Mouse (Mus musculus) intestine, embryonic 14.5 days (tissue): Measurements from ENCODE around the gene Zfp704. TPM values are rescaled to one million over a fixed set of nuclear protein-coding genes. Genes with fewer than 3 reads are reported as not detected.

Experiments used
- ATAC-seq: fragments of 200-750 bp; cut with Nextera tagmentation; replicated peaks from 2 replicates; pipeline ENCODE4 v1.8.0; 2017; ENCODE audit warnings: low read depth, moderate number of reproducible peaks, moderate TSS enrichment, moderate library complexity; ENCODE audit not compliant: low FRiP score, low TSS enrichment
- DNase-seq: peaks from one replicate; pipeline ENCODE4 v3.0.0-alpha.2; 2018; ENCODE audit warnings: low spot score
- H3K27ac ChIP-seq: fragments of 300-500 bp; sonication (generic); 2 replicates; pipeline ENCODE4 v1.5.1; 2014; ENCODE audit warnings: low read depth, mild to moderate bottlenecking, control low read depth
- H3K27me3 ChIP-seq: fragments of 300-500 bp; sonication (generic); replicated peaks from 2 replicates; pipeline ENCODE4 v1.6.1; 2014; ENCODE audit warnings: low read length, control low read depth; ENCODE audit not compliant: control insufficient read depth, insufficient read depth
- H3K36me3 ChIP-seq: fragments of 300-500 bp; sonication (generic); 2 replicates; pipeline ENCODE4 v1.6.1; 2014; ENCODE audit warnings: low read length, control low read depth; ENCODE audit not compliant: control insufficient read depth, insufficient read depth
- H3K4me1 ChIP-seq: fragments of 300-500 bp; sonication (generic); replicated peaks from 2 replicates; pipeline ENCODE4 v1.6.1; 2014; ENCODE audit warnings: low read length, control low read depth, mixed read lengths; ENCODE audit not compliant: control insufficient read depth, insufficient read depth
- H3K4me2 ChIP-seq: fragments of 300-500 bp; sonication (generic); 2 replicates; pipeline ENCODE4 v1.6.1; 2014; ENCODE audit warnings: low read length
- H3K4me3 ChIP-seq: fragments of 300-500 bp; sonication (generic); 2 replicates; pipeline ENCODE4 v1.5.1; 2014; ENCODE audit warnings: low read depth, low read length, control low read depth, mixed read lengths
- H3K9ac ChIP-seq: fragments of 300-500 bp; sonication (generic); 2 replicates; pipeline ENCODE4 v1.6.1; 2014; ENCODE audit warnings: mild to moderate bottlenecking, low read length
- H3K9me3 ChIP-seq: fragments of 300-500 bp; sonication (generic); 2 replicates; pipeline ENCODE4 v1.6.1; 2016; ENCODE audit warnings: low read length, control low read depth; ENCODE audit not compliant: control insufficient read depth
- WGBS: fragments of 180-500 bp; shearing (Covaris S2); extraction: QIAGEN DNeasy Blood & Tissue Kit; methylation state at CpG from one replicate; pipeline ENCODE4 v1.1.7; 2014; 5-methylcytosine and 5-hydroxymethylcytosine counted together
- polyA plus RNA-seq: library from polyadenylated mRNA; unstranded; fragments of >200 nt; fragmentation: Nextera tagmentation; extraction: Ambion mirVana; gene quantifications from 2 replicates; pipeline ENCODE4 v1.2.1, GENCODE M21; 2014

Gene Zfp704
- polyA plus RNA-seq, 1 experiment from 2014 or later = 9.5 TPM

DNA sequence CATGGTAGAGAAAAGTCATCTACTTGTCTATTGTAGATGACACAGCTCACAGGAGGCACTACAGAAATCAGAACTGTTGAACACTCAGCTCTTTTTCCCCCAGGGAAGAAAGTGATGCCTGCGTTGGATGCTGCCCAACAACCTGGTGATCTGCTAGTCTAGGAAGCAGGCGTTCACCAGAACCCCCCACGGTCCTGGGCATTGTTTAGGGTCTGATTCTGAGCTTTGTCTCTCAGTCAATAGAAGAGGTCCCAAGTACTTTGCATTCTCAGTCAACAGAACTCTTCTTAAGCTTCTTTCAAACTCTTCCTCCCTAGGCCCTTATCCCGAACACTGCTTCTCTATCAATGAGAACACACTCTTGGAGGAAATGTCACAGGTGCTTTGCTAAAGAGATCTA is 122.2 kb downstream of the Zfp704 start:
- H3K4me3 ChIP-seq = no peak overlapping the region
- H3K36me3 ChIP-seq = no peaks in the 10 kb centered on the region
- no peak overlapping the region for H3K9ac ChIP-seq
- no peaks in the 10 kb centered on the region for H3K4me1 ChIP-seq
- H3K9me3 ChIP-seq = no peaks in the 10 kb centered on the region
- ATAC-seq (no peak), DNase-seq (no peak)
- H3K4me2 ChIP-seq = no peak overlapping the region
- no peak overlapping the region for H3K27ac ChIP-seq
- H3K27me3 ChIP-seq = no peaks in the 10 kb centered on the region
- WGBS = 89% methylated on average over 4 of the region's 4 CpGs

DNA sequence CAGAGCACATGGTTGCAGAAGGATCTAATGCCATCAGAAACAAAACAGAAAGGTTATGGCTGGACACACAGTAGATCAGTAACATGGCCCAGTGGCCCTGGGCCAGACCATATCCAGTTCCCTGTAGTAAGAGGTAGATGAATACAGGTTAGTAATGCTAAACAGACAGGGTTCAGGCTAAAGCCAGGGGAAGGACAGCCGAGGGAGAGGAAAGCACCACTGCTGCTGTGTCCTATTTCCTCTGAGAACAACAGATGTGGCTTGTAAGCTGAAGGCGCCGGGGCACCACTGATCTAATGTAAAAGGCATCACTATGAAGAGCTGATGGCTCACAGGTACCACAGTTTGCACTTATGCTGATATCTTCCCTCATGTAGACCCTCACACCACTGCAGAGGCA is 124.4 kb downstream of the Zfp704 start:
- no peak for DNase-seq
- H3K4me3 ChIP-seq = no peak overlapping the region
- H3K36me3 ChIP-seq = no peaks in the 10 kb centered on the region
- no peak overlapping the region for H3K4me2 ChIP-seq
- no peak overlapping the region for H3K27ac ChIP-seq
- no peaks in the 10 kb centered on the region for H3K9me3 ChIP-seq
- 85% methylated on average over 3 of the region's 3 CpGs for WGBS
- H3K4me1 ChIP-seq = no peaks in the 10 kb centered on the region
- ATAC-seq = no peak
- H3K27me3 ChIP-seq = no peaks in the 10 kb centered on the region
- no peak overlapping the region for H3K9ac ChIP-seq

DNA sequence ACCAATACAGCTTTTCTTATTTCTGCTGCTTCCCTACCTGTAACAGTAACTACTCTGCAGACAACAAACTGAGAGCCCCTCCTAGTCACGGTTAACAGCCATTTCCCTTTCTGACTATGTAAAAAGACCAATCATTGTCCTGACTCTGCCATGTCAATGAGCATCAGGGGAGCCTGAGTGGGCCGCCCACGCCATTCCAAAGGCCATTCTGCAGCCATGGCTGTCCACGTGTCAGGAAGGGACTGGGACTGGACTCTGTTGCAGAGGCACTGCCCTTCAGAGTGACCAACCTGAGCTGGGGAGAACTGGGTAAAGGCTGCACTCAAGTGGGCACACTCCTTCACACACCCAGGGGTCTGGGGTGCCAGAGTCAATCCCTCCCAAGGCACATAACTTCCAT is 127.9 kb downstream of the Zfp704 start:
- WGBS = 89% methylated on average over 4 of the region's 4 CpGs
- DNase-seq = no peak
- H3K27ac ChIP-seq = no peak overlapping the region
- no peaks in the 10 kb centered on the region for H3K9me3 ChIP-seq
- no peaks in the 10 kb centered on the region for H3K36me3 ChIP-seq
- ATAC-seq = no peak
- H3K4me2 ChIP-seq = no peak overlapping the region
- H3K4me3 ChIP-seq = no peak overlapping the region
- no peak overlapping the region for H3K9ac ChIP-seq
- H3K4me1 ChIP-seq = no peaks in the 10 kb centered on the region
- no peaks in the 10 kb centered on the region for H3K27me3 ChIP-seq

GRCm38 (mm10) chr3:9481358-9481757 is 128.5 kb downstream of the Zfp704 start:
- Histone ChIP-seq H3K4me2 (no peak overlapping the region), H3K36me3 (no peaks in the 10 kb centered on the region), H3K9ac (no peak overlapping the region), H3K9me3 (no peaks in the 10 kb centered on the region), H3K4me3 (no peak overlapping the region), H3K27ac (no peak overlapping the region), H3K4me1 (no peaks in the 10 kb centered on the region), H3K27me3 (no peaks in the 10 kb centered on the region)
- ATAC-seq (no peak), DNase-seq (no peak)
- 81% methylated on average over 6 of the region's 6 CpGs for WGBS

DNA sequence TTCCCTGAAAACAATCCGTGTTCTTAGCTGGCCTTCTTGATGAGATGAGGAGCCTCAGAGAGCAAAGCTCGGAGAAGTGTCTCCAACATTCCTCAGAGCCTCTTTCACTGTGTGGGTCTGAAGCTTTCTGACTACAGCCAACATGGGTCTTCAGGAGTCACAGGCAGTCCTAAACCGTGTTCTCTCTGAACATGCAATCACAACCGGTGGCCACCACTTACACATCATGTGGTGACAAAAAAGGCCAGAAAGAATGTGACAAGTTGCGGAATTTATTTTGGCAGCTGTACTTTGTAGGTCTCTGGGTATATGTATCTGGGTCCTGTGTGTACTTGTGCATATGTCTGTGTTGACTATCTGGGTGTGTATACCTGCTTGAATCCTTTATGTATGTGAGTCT is 128.9 kb downstream of the Zfp704 start:
- WGBS = 90% methylated on average over 5 of the region's 5 CpGs
- ATAC-seq (no peak), DNase-seq (no peak)
- Histone ChIP-seq H3K4me1 (no peaks in the 10 kb centered on the region), H3K9ac (no peak overlapping the region), H3K27ac (no peak overlapping the region), H3K27me3 (no peaks in the 10 kb centered on the region), H3K9me3 (no peaks in the 10 kb centered on the region), H3K36me3 (no peaks in the 10 kb centered on the region), H3K4me2 (no peak overlapping the region), H3K4me3 (no peak overlapping the region)

GRCm38 (mm10) chr3:9477386-9477785 is 132.5 kb downstream of the Zfp704 start:
- DNase-seq = no peak
- no peak overlapping the region for H3K9ac ChIP-seq
- no peaks in the 10 kb centered on the region for H3K4me1 ChIP-seq
- no peaks in the 10 kb centered on the region for H3K9me3 ChIP-seq
- ATAC-seq = no peak
- H3K4me2 ChIP-seq = no peak overlapping the region
- H3K27me3 ChIP-seq = no peaks in the 10 kb centered on the region
- 73% methylated on average over 2 of the region's 2 CpGs for WGBS
- H3K4me3 ChIP-seq = no peak overlapping the region
- no peak overlapping the region for H3K27ac ChIP-seq
- no peaks in the 10 kb centered on the region; the same call in 1 of the 2 replicates for H3K36me3 ChIP-seq

- Histone ChIP-seq H3K9ac (no peak overlapping the region), H3K4me3 (no peak overlapping the region), H3K4me2 (no peak overlapping the region), H3K27ac (no peak overlapping the region), H3K36me3 (no peaks in the 10 kb centered on the region; the same call in 1 of the 2 replicates), H3K9me3 (no peaks in the 10 kb centered on the region), H3K4me1 (no peaks in the 10 kb centered on the region), H3K27me3 (no peaks in the 10 kb centered on the region)
- 93% methylated on average over 3 of the region's 3 CpGs for WGBS
- ATAC-seq (no peak), DNase-seq (no peak)
Observed at GRCm38 (mm10) chr3:9476336-9476735, 133.5 kb downstream of the Zfp704 start.

DNA sequence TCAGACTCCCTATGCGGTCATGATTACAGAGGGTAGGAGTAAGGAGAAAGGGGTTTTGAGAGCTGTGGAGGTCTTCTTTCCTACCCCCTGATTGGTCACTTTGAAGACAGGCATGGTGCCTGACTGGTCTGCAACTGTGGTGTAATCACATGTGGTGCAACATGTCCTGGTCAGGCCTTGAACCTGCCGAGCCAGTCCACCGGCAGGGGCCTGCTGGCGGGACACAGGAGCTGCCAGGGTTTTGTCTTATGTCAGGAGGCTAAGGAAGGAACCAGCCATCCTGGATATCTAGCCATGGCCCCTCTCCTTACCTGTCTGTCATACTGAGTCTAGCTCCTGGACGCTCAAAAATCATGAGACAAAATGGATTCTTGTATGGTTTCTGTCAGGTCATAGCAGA is 134.4 kb downstream of the Zfp704 start:
- DNase-seq = no peak
- H3K27ac ChIP-seq = no peak overlapping the region
- no peak overlapping the region for H3K9ac ChIP-seq
- no peak overlapping the region for H3K4me2 ChIP-seq
- H3K9me3 ChIP-seq = no peaks in the 10 kb centered on the region
- WGBS = 89% methylated on average over 5 of the region's 5 CpGs
- no peak for ATAC-seq
- H3K4me1 ChIP-seq = no peaks in the 10 kb centered on the region
- no peaks in the 10 kb centered on the region for H3K27me3 ChIP-seq
- H3K36me3 ChIP-seq = peaks cover 4% of the 10 kb centered on the region; the same call in 1 of the 2 replicates
- H3K4me3 ChIP-seq = no peak overlapping the region

- WGBS = 92% methylated on average over 6 of the region's 6 CpGs
- Histone ChIP-seq H3K27ac (no peak overlapping the region), H3K27me3 (no peaks in the 10 kb centered on the region), H3K9ac (no peak overlapping the region), H3K4me2 (no peak overlapping the region), H3K36me3 (peaks cover 8% of the 10 kb centered on the region; the same call in 1 of the 2 replicates), H3K4me1 (no peaks in the 10 kb centered on the region), H3K9me3 (no peaks in the 10 kb centered on the region), H3K4me3 (no peak overlapping the region)
- DNase-seq = no peak
- ATAC-seq = no peak
Observed at GRCm38 (mm10) chr3:9474331-9474730, 135.6 kb downstream of the Zfp704 start.
